Mouse (Mus musculus) liver, postnatal 0 days (tissue): ENCODE data around the gene Ralgds.

ENCODE experiments used
- CTCF ChIP-seq: sonication (generic); IDR thresholded peaks from 2 replicates; pipeline ENCODE4 v1.5.1; 2016; ENCODE audit warnings: antibody characterized with exemption, low read depth
- EP300 ChIP-seq: IDR thresholded peaks from 2 replicates; pipeline ENCODE4 v1.6.1; 2016; ENCODE audit warnings: antibody characterized with exemption, low read depth, mild to moderate bottlenecking

- TF ChIP-seq CTCF (peak; percentile 100), EP300 (no peak)
Measured at GRCm38 (mm10) chr2:28585043-28585571, 72.2 kb downstream of the Ralgds start.
